Mouse (Mus musculus): ENCODE measurements at regions not wholly inside any gene's neighbourhood (a gene's known extent, or its start where the extent isn't known, plus 50 kb on each side); places are given as distances from the start of the nearest gene placed in this dataset.
"Not testable (repeated sequence)": the region's sequence is repeated elsewhere in the genome, so short reads cannot be mapped to it uniquely, and the experiment has no call there.

DNA sequence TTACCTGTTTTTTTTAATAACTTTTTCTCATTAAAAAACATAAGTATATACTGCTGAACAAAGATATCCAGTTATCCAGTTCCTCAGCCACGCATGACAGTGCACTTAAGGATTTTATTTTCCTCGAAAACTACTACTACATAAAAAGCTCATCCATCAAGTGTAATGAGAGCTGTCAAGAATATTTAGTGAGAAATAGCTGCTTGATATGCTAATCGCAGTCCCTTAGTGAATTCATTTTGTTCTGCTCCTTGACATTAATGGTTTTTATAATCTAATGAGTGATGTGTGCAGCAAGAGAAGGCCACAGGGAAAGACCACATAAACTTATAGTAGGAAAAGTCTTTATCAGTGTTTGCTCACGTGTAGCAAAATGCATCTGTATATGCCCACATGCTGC lies 754.0 kb upstream of the Slc39a10 start:
- DNase-seq (ENCODE audit: low spot score in 2 of 2) = no peak

DNA sequence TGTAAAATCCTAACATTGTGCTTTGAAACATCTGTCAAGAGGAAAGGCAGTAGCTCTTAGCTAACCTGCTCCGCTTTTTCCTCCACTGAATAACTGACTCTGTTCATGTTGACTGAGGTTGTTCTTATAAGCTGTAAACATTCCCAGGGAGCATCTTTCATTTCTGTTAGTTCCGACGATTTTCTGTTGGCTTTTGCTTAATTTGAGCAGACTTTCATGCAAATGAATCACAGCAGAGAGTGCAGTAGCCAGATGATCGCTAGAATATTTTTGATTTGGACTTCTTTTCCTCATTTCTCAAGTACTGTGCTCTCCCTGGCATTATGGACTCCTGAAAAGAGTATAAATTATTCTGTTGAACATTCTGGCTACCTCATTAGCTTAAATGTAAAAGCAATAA lies 713.9 kb upstream of the Slc39a10 start:
- DNase-seq (ENCODE audit: low spot score in 2 of 2) = peak in 1 of 2 experiments; percentile 14

DNA sequence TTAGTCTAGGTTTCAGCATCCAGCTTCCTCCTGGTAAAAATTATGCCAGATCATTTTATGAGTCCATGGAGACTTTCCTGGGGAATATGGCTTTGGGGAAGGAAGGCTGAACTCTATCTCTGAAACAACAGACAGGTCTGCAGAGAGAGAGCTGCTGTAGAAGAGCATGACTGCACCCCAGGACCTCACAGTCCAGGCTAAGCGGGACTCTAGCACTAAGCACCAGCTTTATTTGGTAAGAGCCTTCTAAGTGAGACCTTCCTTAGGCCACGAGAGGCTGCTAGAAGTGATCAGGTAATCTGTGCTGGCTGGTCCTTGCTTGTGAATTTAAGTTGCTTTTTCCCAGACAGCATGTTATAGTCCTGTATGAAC lies 711.3 kb upstream of the Slc39a10 start:
- DNase-seq (ENCODE audit: low spot score in 2 of 2) = no peak

DNA sequence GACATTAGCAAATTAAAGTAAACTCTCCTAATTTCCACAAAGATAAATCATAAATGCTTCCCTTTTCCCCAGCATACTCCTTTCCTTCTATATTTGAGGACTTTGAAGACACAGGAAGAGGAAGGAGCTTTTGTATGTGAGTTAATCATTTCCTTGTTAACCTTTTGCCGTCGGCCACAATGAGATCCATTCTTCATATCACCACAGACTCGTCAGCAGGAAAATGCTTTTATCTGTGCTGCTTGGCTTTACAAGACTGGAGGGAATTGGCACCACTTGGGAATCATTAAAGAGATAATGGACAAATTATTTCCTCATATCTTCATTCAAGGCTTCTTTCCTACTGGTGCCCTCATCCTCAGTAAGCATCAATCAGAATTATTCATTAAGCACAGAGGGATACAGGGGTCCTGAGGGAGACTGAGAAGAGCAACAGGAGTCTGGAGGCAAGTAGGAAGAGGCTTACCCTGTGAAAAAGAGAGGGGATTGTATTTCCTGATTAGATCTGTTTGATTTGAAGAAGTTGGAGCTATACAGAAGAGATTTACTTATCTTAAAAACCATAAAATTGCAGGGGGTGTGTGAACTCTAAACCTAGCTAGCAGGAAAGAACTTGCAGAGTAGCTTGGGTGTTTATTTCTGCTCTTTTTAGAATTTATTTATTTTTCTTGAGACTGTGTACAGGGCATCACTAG lies 710.8 kb upstream of the Slc39a10 start:
- DNase-seq (ENCODE audit: low spot score in 2 of 2) = no peak

DNA sequence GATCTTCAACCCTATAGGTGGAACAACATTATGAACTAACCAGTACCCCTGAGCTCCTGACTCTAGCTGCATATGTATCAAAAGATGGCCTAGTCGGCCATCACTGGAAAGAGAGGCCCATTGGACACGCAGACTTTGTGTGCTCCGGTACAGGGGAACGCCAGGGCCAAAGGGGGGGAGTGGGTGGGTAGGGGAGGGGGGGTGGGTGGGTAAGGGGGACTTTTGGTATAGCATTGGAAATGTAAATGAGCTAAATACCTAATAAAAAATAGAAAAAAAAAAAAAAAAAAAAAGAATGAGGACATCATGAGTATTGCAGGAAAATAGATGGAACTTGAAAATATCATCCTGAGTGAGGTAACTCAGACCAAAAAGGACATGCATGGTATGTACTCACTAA lies 701.0 kb upstream of the Slc39a10 start:
- DNase-seq (ENCODE audit: low spot score in 2 of 2) = not testable (repeated sequence)

DNA sequence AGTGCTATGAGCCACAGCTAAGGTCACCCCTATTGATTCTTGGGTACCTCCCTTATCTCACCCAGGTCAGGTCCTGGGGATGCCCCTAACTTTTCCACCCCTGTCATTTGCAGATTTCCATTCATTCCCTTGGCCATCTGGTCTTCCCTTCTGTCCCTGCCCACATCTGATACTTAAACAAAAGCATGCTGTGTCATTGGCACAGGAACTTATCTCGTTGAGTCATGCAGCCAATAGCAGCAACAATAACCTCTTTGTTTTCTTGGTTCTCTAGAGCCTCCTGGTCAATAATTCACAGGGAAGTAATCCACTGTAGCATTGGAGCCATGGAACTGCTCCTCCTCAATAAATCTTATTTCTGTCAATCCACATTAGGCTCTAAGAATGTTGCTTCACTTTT lies 653.0 kb upstream of the Slc39a10 start:
- DNase-seq (ENCODE audit: low spot score in 2 of 2) = no peak

DNA sequence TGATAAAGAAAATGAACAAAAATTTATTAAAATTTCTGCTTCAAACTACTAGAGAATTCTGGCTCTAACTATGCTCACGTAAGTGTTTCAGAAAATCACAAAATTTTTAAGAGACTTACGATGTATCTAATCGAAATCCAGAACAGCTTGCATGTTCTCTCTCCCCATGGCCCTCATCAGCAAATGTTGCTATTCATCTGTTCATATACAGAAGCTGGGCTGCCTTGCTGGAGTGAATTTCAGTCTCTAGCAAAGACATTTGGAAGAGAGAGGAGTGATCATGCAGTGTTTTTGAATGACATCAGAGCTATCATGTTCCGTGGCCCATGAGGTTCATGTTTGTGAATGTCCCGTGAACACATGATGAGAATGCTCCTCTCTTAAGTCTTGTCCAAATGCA lies 618.8 kb upstream of the Slc39a10 start:
- peak; percentile 4 to 68 for DNase-seq (ENCODE audit: low spot score in 2 of 2)

DNA sequence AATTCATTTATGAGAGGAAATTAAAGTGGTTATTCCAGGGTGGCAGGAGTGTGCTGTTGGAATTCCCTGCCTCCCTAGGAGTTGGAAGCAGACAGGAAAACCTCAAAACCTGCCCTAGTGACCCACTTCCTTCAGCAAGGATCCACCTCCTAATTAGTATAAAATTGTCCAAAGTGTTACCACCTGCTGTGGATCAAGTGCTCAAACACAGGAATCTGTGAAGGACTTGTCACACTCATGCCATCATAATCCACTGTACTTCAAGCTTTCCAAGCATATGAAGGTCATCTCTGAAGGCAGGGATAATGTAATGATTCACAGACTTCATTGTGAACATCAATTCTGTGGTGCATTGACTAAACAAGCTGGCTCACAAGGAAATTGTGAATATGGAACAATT lies 615.1 kb upstream of the Slc39a10 start:
- DNase-seq (ENCODE audit: low spot score in 2 of 2) = no peak

DNA sequence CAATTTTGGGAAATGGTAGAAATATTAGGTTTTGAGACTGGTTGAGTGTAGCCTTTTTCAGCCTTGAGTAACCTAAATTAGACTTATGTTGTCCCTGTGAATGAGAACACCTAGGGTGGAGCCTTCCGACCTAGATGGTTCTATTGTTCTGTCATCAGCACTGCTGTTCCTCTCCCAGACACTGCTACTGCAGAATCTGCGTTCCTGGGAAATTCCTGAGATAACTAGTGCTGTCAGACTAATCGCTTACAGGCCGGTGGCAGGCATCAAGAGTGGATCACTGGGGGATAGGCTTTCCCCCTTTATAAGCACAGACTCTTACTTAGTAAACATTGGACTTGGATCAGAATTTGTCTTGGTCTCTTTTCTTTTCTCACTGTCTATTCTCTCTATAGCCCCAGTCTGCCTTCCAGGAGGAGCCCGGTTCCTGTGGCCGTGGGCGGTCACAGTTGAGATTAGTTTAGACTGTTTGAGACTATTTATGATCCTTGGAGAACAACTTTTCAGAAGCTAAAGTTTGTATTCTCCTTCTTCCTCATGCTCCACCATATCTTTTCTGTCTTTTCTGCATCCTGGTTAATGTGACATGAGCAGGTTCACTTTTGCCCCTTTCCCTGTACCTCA lies 596.0 kb upstream of the Slc39a10 start:
- no peak for DNase-seq (ENCODE audit: low spot score in 2 of 2)

DNA sequence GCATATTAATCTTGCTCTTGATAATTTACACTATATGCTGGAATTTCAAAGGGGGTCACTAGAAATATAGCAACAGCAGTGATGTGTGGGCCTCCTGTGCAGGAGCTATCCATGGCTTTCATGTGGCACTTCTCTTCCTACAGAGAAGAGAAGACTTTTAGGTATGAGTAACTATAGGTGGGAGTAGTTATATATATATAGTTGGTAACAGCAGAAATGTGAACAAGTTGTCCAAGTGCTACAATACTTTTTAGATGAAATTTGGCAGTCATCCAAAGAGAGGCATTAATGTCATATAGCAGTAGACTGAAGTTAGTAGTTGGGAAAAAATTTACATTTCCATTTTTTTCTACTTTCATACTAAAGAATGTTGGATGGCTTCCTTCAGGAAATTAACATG lies 593.4 kb upstream of the Slc39a10 start:
- DNase-seq (ENCODE audit: low spot score in 2 of 2) = no peak

DNA sequence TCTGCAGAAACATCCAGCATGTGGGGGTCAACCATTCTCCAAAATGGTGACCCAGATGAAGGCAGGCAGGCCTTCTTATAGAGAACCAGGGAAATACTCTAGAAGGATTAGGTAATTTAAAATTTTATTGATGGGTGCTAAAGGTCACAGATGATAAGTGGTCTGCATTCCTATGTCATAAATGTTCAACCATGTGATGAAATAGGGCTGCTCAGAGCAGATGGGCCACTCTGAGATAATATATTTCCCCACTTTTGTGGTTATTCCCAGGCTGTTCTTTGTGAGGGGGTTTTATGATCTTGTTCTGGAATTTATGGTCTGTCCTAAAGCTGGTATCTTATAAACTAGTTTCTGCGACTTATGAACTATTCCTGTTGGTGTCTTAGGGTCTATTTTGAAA lies 586.4 kb upstream of the Slc39a10 start:
- DNase-seq (ENCODE audit: low spot score in 2 of 2) = no peak

DNA sequence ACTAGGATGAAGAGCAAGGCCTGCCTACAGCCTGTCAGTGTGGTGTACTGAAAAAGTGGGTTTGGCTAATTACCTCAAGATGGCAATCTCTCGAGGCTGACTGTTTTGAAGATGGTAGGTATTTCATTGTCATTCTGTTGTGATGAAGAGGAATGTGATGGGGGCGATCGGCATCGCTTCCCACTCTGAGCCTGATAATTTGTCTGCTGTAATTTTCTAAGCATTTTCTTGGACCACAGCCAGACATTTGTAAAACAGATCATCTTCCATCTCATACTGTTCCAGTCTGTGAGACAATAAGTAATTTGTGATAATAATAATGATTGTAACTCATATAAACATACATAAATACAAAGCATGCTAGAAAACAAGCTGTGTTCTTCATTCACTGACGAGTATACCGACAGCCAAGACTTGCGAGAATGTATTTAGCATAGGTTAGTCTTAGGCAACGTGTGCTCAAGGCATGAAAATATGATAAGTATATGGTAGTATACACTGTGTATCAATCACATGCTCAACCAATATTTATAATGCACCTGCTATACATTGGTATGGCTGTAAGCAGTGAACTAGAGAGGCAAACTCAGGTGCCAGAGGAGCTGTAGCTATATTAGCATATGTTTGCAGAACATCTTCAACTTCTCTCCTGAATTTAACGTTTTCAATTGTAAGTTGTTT lies 574.1 kb upstream of the Slc39a10 start:
- DNase-seq (ENCODE audit: low spot score in 2 of 2) = no peak

DNA sequence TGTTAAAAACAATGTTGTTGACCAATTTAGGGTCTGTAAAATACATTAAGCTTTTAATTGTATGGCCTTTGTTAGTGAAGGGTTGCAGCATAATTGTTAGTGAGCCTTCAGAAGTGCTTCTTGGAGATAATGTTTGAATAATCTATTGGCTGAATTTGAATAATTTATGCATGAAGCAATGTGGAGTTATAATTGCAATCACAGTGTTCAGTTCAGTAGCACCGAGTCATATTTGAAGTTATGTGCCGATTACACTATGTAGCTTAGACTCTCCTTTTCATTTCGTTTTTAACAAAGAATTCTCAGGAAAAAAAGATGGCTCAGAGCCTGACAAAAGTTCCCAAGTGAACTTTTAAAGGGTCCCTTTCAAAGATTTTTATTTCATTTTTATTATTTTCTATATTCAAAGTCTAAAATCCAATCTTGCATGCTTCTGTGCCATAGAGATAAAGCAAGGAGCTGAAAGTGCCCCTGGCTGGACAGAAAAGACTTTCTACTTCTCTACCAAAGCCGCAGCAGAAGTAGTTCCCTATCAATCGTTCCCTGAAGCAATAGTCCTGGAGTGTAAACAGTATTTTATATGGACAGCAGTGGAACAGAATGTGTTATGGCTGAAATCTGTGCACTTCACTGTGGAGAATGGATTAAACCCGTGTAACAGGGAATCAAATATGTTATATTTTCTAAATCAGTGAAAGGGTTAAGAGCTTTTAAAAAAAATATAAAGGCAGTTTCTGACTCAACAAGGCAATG lies 556.3 kb upstream of the Slc39a10 start:
- DNase-seq (ENCODE audit: low spot score in 2 of 2) = no peak

DNA sequence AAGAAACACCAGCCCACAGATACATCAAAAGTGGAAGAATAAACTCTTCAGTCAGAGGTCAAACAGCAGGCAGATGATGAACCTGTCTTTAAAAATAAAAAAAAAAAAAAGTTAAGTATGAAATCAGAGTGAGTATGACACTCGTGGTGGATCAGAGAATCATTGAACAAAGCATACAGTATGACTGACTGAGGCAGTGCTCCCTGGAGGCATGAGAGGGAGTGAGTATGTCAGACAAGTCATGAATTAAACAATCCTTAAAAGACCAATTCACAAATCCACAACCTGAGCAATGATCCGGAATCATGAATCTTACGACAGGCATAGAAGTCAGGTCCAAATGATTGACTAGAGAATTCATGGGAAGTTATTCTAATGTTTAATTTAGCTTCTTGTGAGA lies 555.4 kb upstream of the Slc39a10 start:
- DNase-seq (ENCODE audit: low spot score in 2 of 2) = no peak

DNA sequence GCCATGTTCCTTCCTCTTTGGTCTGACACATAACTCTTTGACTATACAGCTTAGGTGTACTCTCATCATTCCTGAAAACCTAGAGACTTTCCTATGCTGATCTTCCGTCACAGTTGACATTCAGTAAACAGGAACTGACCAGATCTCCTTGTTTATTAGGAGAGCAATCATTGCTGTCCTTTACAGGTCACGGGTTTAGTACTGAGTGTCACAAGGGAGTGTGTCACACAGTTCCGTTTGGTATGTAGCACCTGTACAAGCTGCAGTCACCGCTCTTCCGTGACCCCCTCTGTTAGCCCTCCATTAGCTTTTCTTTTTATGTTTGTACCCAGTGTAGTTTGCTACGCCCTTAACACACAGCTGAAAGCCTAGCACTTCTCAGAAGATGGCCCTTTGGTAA lies 553.4 kb upstream of the Slc39a10 start:
- no peak for DNase-seq (ENCODE audit: low spot score in 2 of 2)

DNA sequence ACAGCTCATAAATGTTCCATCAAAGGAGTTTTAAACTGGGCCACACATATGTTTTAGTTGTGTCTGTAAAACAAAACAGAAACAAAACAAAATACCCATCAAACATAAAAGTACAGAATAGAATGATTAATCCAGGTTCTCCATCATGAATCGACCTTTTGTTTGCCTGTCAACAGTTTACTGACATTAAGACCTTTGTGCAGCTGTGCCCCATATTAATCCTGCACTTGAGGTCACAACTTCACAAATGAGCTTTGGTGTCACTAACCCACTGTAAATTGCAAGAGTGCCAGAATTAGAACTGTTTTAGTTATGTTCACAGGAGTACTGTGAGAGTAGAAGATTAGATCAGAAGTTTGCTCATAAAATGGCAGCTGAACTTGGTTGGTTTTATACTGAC lies 540.2 kb upstream of the Slc39a10 start:
- no peak for DNase-seq (ENCODE audit: low spot score in 2 of 2)

DNA sequence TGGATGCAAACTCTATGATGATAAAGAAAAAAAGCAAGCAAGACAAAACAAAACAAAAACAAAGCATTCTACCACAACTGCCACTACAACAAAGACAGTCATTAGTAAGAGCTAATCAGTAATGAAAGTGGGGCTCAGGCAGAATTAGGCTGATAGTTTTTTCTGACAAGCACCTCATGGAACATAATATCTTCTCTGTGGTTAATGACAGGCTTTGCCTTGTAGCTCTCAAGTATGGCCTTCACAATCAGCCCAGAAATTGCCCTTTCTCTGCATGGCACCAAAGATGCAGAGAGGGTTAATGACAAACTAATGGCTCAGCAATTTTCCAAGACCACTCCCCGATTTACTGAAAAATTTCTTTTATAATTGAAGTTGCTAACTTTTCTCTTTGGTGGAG lies 512.5 kb upstream of the Slc39a10 start:
- DNase-seq (ENCODE audit: low spot score in 2 of 2) = no peak

DNA sequence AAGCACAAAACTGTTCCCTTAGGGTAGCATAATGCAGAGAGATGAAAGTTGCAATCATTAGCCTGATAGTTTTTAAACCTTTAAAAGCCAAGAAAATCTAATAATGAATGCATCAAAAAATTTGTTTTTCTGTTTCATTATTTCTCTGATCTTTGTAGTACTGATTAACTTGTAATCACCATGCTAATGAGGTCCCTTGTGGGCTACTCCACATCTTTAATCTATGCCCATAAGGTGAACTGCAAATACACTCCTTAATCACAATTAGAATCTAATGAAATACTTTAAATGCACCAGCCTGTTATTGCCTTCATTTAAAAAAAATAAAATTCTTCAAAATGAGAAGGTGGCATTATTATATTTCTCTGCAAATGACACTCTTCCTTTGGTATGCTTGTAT lies 493.9 kb upstream of the Slc39a10 start:
- DNase-seq (ENCODE audit: low spot score in 2 of 2) = no peak

DNA sequence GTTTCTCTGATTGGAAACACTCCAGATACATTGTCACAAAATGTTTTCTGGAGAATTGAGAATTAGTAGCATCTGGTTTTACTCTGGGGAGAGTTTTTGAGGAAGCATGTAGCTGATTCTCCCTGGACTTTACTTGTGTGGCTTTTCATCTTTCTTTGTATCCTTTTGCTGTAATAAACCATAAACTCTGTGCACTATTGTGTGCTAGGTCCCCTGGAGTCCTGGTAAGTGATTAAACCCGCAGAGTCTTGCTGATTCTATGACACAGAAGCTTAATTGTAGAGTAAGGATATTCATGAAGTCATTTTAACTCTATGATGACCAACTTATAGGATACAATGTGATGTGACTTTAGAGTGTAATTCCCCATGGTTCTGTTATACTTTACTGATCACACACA lies 486.1 kb upstream of the Slc39a10 start:
- no peak for DNase-seq (ENCODE audit: low spot score in 2 of 2)

DNA sequence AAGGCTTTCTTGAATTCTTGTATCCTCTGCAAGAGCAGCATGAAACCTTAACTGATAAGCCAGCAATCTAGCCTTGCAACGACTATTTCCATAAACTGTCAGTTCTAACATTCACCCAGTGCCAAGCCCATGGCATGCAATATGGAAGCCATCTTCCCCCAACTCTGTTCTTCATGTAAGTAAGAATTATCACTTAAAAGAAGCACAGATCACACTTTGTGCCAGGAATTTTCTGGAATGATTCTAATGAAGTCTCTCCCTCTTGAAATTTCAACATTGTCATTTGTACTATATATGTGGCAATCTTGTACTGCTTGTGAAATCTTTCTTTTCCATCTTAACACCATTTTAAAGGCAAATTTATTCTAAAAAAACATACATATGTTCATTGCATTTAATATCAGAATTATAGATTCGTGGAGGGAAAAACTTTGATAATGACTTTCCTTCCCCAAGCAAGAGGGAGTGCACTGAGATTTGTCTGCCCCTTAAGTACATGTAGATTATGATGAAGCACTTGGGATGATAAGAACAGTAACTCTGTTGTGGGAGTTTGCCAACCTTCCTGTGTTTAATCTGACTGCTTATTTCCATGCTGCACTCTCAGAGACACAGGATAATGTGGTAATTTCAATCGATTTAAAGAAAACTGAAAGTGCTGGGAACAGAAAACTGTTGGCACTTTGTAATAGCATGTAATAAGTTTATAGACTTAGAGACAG lies 447.2 kb upstream of the Slc39a10 start:
- no peak for DNase-seq (ENCODE audit: low spot score in 2 of 2)

DNA sequence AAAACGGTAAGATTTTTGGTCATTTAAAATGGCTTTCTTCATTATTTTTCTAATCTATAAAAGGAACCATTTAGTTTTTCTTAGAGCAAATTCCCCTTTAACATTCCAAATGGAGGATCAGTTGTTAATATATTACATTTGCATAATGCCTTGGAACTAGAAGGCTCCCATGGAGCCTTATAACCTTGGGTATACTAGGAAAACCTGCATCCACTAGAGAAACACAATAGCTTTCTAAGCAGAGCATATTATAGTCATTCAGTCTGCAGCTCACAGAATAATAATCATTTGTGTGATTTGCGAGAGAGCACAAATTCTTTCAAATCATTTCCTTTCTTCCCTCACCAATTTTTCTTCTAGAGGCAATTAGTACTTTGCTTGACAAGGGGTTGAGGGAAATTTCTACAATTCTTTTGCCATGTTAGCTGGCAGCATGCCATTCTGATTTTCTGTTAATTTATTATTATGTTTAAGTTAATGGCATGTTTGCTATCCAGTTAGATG lies 418.0 kb upstream of the Slc39a10 start:
- no peak for DNase-seq (ENCODE audit: low spot score in 2 of 2)

Measured in layer of hippocampus, adult 18-20 months (tissue).